Mouse (Mus musculus) ovary, postnatal 10 days (tissue): ENCODE measurements around the gene Tmem164.

Source experiments
- DNase-seq: peaks from one replicate; pipeline ENCODE4 v3.0.0; 2022; ENCODE audit warnings: low spot score

The Tmem164 gene

DNA sequence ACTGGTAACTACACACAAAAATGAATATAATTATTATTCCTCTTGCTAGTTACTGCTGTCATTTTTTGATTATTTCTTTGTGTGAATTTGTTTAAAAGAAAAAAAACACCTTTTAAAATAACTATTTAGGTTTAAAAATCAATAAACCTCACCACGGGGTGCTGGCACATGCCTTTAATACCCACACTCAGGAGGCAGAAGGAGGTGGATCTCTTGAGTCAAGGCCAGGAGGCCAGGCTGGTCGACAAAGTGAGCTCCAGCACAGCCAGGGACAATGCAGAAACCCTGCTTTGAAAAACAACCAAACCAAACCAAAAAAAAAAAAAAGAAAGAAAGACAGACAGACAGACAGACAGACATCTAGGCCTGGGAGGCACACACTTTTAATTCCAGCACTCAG lies 12.1 kb downstream of the Tmem164 start:
- DNase-seq = no peak

DNA sequence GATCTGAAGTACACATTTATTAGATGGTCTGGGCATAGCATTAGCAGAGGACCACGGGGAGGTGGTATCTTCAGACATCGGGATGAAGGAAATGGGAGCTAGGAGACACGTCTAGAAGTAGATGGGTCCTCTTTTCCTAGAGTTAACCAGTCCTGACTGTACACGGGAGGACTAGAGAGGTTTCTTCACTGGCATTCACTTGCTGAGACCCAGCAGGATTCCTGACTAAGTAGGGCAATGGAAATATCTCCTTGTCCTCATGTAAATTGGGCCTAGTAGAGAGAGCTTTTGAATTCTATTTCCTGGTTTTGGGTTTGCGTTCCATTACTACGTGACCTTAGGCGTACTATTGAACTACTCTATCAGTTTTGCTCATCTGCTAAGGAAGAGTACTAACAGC lies 13.1 kb downstream of the Tmem164 start:
- DNase-seq = no peak

- DNase-seq = no peak
These were observed 13.7 kb downstream of the Tmem164 start for GRCm38 (mm10) chrX:142694856-142695255.

DNA sequence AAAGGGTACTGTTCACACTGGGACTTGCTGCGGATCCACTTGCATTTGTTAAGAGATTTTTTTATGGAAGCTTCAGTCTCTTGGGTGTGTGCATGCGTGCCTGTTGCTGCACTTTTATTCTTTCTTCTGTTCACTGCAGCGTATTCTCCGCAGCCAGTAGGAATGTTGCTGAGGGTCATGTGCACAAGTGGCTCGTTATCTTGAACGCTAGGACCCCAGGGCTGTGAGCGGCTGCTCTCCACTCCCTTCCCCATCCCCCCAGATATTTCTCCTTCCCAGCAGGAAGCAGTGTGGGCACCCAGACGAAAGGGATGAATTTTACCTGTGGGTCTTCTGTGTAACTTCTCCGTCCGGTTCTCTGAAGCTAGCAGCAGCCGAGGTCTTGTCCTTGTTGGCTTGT lies 15.6 kb downstream of the Tmem164 start:
- no peak for DNase-seq

DNA sequence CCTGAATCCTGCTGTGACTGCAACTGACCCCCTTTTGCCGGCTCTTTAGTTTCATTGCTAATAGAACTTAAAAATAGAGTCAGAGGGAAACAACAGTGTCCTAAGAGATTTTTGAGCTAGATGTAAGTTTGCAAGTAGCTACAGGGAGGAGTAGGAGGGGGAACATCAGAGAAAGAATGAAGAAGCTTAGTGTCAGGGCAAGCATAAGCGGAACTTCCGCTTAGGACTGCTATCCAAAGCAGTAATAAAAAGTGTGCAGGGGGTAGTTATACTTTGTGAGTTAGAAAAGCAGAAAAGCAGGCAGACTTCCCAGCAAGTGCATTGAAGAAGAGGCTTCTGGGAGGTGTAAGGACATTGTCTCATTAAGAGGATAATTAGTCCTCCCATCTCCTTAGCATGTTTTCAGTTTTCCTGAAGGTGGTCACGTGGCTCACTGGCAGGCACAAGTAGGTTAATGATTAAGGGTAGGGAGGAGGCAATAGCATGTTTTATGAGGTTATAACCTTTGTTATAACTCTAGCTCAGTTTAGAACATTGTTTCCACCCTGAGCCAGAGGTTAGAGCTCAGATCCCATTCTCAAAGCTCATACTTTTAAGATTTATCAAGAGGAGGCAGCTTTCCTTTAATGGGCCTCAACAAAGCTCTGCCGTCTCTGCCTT lies 16.5 kb downstream of the Tmem164 start:
- no peak for DNase-seq

- no peak for DNase-seq
These were observed 17.0 kb downstream of the Tmem164 start for GRCm38 (mm10) chrX:142698212-142698611.

- DNase-seq = no peak
These were observed 20.9 kb downstream of the Tmem164 start for GRCm38 (mm10) chrX:142702094-142702493.

- DNase-seq = no peak
These were observed 21.4 kb downstream of the Tmem164 start for GRCm38 (mm10) chrX:142702566-142702965.

GRCm38 (mm10) chrX:142703953-142704352 lies 22.7 kb downstream of the Tmem164 start:
- DNase-seq = no peak

DNA sequence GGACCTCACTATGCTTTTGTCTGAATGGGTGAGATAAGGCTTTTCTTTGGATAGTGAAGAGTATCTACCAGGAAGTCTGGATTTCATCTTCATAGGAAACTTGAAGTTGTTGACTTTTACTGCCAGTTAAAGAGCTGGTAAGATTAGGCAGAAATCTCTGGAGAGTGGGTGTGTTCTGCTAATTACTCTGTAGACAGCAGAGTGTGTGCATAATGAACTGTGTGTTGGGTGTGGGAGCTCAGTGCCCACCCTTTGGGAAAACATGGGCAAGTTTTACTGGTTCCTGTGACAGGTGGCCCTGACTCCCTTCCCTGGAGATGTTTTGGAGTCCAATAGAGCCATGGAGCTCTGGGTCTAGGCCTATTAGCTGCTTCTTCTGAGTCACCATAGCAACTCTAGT lies 27.1 kb downstream of the Tmem164 start:
- DNase-seq = no peak

- no peak for DNase-seq
These were observed 34.8 kb downstream of the Tmem164 start for GRCm38 (mm10) chrX:142716014-142716413.

DNA sequence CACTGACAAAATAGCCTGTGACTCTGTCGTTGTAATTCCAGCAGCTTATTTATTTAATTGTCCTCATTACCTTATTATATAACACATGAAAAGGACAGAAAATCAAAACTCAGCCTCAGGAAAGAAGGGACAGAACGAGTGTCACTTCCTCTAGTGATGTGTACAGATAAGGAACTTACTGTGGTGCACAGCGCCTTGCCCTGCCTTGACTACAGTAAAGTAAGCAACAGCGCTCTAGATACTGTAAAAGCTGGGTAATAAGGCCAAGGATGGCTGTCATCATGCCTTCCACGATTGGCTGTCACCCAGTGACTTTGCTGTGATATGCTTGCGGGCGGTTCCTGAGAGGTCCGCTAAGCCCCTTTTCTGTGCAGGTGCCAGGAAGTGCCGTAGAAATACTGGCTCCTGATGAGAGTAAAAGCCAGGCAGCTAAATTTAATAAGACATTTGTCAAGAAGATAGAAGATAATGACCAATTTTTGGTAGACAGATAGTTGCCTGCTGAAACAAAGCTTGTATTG lies 36.8 kb downstream of the Tmem164 start:
- DNase-seq = no peak

DNA sequence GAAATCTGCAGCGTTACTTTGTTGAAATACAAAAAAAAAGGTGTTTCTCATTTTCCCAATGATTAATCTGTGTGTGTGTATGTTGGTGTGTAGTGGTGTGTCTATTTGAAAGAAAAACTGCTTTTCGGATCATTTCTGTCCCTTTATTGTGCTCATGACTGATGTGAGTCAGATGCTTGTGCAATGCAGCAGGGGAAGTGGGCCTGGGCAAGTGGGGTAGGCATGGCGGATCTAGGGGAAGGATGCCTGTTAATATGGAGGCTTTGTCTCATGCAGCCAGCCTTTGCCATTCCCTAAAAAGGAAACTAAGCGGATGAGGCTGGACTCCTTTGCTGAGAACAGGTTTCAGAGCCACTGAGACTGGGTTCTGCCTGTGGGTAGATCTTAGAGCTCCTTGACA lies 37.6 kb downstream of the Tmem164 start:
- no peak for DNase-seq

DNA sequence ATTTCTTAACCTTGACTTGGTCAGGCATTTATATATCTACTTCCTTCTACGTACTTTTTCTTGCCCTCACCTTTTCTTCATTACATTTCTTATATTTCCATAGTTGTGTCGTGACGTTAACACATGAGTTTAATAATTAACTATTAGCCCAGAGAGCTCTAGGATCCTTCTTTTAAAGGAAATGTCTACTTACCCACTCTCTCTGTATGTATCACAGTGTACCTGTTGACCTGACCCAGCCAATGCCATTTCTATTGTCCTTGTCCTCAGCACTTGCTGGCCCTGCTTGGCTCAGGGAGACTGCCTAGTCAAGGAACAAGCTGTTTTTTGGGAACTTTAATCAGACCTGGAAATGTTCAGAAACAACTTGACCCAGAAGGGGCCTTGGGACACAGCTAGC lies 40.7 kb downstream of the Tmem164 start:
- DNase-seq = no peak

DNA sequence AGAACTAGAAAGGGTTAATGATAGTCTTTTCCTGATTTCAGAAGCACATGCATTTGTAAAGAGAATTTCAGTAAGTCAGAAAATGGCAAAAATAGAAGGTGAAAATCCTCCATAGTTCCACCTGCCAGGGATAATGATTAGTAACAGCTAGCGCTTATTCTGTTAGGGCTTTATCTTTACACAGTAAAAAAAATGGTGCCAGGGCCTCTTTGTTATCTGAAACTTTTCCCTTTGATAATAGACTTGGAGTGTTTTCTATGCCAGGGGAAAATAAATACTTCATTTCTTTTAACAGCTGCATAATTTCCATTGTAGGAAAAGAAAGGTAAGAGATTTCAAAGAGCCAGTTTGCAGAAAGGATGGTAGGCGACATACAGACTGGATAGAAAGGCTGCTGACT lies 43.0 kb downstream of the Tmem164 start:
- DNase-seq = no peak

GRCm38 (mm10) chrX:142725571-142725970 lies 44.4 kb downstream of the Tmem164 start:
- no peak for DNase-seq

DNA sequence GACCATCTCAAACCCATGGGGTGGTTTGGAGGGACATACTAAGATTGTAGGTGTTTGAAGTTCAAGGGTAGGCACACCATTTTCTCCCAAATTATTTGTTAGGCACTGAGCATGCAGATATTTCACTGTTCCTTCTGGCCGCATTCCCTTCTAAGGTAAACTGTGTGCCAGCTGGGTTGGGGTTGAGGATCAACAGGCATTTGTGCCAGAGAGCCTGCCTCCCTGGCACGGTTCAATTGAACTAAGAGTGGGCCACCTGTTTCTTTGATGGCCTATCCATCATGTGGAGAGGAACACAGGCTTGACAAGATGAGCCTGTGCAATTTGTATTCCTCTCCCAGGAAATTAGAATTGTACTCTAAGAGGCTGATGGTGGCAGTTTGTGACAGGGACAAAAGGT lies 45.1 kb downstream of the Tmem164 start:
- no peak for DNase-seq

GRCm38 (mm10) chrX:142727847-142728246 lies 46.6 kb downstream of the Tmem164 start:
- DNase-seq = no peak

DNA sequence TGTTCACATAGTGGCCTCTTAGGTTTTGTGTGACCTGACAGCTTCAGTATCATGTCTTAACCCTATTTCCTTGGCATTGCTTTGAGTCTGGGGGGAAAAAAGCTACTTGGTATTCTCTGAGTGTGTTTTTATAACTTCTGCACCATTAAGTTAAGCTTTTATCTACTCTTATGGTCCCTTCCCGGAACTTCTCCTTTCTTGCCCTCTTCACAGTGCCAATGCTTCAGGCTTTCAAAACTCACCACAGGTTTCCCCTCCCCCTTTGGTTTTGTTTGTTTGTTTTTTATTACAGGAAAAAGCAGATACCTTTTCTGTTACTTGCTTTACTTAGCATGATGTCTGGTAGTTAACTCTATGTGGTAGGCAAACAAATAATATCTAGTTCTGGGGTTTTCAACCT lies 47.8 kb downstream of the Tmem164 start:
- no peak for DNase-seq

- no peak for DNase-seq
These were observed 48.3 kb downstream of the Tmem164 start for GRCm38 (mm10) chrX:142729482-142729881.

GRCm38 (mm10) chrX:142737099-142737498 lies 55.9 kb downstream of the Tmem164 start:
- no peak for DNase-seq

DNA sequence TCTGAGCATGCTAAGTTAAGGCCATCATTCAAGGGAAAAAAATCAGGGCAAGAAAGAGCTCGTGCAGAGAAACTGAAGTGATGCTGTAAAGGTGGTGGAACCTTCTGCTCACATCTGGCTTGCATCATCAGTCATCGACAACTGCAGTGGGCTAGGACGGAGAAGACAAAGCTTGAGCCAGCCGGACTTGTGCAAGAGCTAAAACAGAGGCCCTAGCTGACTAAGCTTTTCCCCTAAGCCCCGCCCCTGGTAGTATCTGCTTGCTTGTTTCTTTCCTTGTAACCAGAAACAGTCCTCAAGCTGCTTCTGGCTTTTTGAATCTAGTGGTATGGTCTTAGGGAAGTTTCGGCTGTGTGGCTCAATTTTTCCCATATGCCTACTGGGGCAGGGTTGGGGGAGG lies 56.5 kb downstream of the Tmem164 start:
- DNase-seq = no peak

DNA sequence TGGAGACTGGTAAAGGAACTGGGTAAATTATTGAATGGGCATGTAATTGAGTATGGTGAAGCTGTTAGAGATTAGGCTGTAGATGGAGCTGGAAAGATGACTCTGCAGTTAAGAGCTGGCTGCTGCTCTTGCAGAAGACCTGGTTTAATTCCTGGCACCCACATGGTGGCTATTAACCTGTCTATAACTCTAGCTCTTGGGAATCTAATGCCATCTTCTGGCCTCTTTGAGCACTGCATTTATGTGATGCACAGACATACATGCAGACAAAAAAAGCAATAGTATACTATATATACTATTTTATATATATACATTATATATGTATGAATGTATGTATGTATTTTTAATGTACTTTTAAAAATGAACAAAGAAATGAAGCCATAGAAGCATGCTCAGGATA lies 66.2 kb downstream of the Tmem164 start:
- DNase-seq = no peak

DNA sequence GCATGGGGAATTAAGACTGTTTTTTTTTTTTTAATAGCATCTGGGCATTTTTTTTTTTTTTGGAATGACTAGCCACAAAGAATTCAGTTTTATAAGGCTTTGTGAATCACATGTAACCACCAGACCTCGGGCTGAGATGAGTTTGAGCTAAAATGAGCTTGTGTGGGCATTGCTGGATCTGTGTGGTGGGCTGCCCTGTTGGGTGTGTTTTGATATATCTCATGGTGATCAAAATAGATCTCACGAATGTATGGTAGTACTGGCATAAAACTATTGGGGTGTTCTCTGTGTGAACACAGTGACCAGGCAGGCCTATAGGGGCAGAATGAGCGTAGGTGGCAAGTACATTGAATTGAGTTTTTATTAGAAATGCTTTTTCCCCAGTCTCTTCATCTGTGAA lies 67.4 kb downstream of the Tmem164 start:
- no peak for DNase-seq
